Mouse (Mus musculus) heart, embryonic 13.5 days (tissue): ENCODE results near the gene Klhl25. TPM values are rescaled to one million over a fixed set of nuclear protein-coding genes. Genes with fewer than 3 reads are reported as not detected.

Experiments
- ATAC-seq: fragments of 200-750 bp; cut with Nextera tagmentation; 2 replicates; pipeline ENCODE4 v1.8.0; 2017; ENCODE audit warnings: moderate TSS enrichment; ENCODE audit not compliant: insufficient number of reproducible peaks, low FRiP score, low TSS enrichment; ENCODE audit errors: extremely low read depth
- H3K27ac ChIP-seq: fragments of 300-500 bp; sonication (generic); replicated peaks from 2 replicates; pipeline ENCODE4 v1.5.1; 2015; ENCODE audit warnings: moderate library complexity, mild to moderate bottlenecking, inconsistent platforms
- H3K27me3 ChIP-seq: fragments of 300-500 bp; sonication (generic); replicated peaks from 2 replicates; pipeline ENCODE4 v1.6.1; 2015; ENCODE audit warnings: mild to moderate bottlenecking, inconsistent platforms
- H3K36me3 ChIP-seq: fragments of 300-500 bp; sonication (generic); 2 replicates; pipeline ENCODE4 v1.6.1; 2015; ENCODE audit warnings: mild to moderate bottlenecking, inconsistent platforms
- H3K4me1 ChIP-seq: fragments of 300-500 bp; sonication (generic); 2 replicates; pipeline ENCODE4 v1.6.1; 2015; ENCODE audit warnings: inconsistent platforms
- H3K4me2 ChIP-seq: fragments of 300-500 bp; sonication (generic); 2 replicates; pipeline ENCODE4 v1.6.1; 2015; ENCODE audit warnings: inconsistent platforms, mild to moderate bottlenecking, moderate library complexity
- H3K4me3 ChIP-seq: fragments of 300-500 bp; sonication (generic); 2 replicates; pipeline ENCODE4 v1.5.1; 2015; ENCODE audit warnings: moderate library complexity, mild to moderate bottlenecking, inconsistent platforms
- H3K9ac ChIP-seq: fragments of 300-500 bp; sonication (generic); 2 replicates; pipeline ENCODE4 v1.6.1; 2015; ENCODE audit warnings: inconsistent platforms, mild to moderate bottlenecking, moderate library complexity
- H3K9me3 ChIP-seq: fragments of 300-500 bp; sonication (generic); 2 replicates; pipeline ENCODE4 v1.6.1; 2016; ENCODE audit warnings: inconsistent platforms
- WGBS: fragments of 180-500 bp; shearing (Covaris S2); methylation state at CpG from one replicate; pipeline ENCODE4 v1.1.7; 2015; ENCODE audit warnings: mixed read lengths; 5-methylcytosine and 5-hydroxymethylcytosine counted together
- polyA plus RNA-seq: library from polyadenylated mRNA; unstranded; fragments of >200 nt; fragmentation: Nextera tagmentation; extraction: Ambion mirVana; gene quantifications from 2 replicates; pipeline ENCODE4 v1.2.1, GENCODE M21; 2015

Gene Klhl25
- polyA plus RNA-seq, 1 experiment from 2014 or later = 9.3 TPM

DNA sequence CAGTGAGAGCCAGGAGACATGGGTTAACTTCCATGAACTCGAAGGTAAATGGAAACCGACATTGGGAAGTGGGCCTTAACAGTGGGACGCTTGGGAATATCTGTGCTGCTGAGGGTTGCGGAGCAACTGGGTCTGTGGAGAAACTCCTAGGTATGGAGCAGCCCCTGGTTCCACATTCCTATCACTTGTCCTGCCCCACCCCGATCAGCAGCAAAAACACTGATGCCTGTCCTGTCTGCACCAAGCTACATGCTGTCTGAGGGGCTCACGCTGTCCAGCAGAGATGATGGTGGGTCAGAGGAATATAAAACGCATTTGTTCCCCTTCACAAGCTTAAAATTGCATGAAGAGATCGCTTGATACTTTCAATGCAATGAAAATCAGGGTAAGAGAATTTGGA is 32.1 kb downstream of the Klhl25 start:
- Histone ChIP-seq H3K27me3 (no peaks in the 10 kb centered on the region), H3K9ac (0 out of 2 replicates have a peak overlapping the region, but pooled peaks have one; percentile 34), H3K36me3 (peaks cover 3% of the 10 kb centered on the region; the same call in 1 of the 2 replicates), H3K4me3 (no peak overlapping the region), H3K9me3 (no peaks in the 10 kb centered on the region), H3K27ac (no peak overlapping the region), H3K4me2 (peak overlapping the region; percentile 38), H3K4me1 (peaks cover 4% of the 10 kb centered on the region)
- WGBS = 58% methylated on average over 8 of the region's 8 CpGs
- ATAC-seq = no peak

DNA sequence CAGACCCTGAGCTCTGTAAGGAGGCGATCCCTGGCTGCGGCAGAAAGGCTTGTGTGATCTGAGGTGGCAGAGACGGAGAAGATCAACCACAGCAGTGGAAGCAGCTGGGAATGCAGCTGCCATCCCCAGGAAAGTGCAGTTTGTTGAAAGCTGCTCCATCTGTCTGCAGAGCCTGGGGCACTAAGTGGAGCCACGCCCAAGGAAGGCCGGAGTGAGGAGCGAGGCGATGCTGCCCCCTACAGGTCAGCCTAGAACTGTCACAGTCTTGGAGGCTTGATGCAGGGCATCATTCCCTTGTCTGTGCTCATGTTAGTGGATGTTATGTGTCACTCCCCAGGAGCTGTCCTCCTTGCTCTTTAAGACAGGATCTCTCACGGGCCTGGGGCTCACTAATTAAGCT is 32.5 kb downstream of the Klhl25 start:
- Histone ChIP-seq H3K9me3 (no peaks in the 10 kb centered on the region), H3K27ac (no peak overlapping the region), H3K36me3 (no peaks in the 10 kb centered on the region), H3K4me3 (no peak overlapping the region), H3K27me3 (no peaks in the 10 kb centered on the region), H3K4me1 (peaks cover 4% of the 10 kb centered on the region), H3K9ac (0 out of 2 replicates have a peak overlapping the region, but pooled peaks have one; percentile 34), H3K4me2 (peak overlapping the region; percentile 38)
- ATAC-seq = no peak
- 4% methylated on average over 8 of the region's 8 CpGs for WGBS

DNA sequence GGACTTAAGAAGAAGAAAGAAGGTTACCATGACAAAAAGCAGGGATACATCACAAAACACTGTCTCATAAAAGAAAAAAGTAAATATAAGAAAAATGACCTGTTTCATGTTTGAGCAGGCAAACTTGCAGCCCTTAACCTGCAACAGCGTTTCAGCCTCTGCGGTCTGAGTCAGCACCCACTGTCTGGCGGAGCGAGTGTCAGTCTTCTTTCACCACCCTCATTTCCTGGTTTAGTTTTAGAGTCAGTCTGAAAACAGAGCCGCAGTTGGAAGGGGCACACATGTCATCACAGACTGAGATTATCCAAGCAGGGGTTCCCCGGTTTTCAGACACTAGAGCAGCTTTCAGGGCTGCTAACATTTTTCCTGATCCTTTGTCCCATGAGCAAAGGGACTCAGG is 33.3 kb downstream of the Klhl25 start:
- Histone ChIP-seq H3K4me3 (no peak overlapping the region), H3K36me3 (no peaks in the 10 kb centered on the region), H3K27ac (no peak overlapping the region), H3K27me3 (no peaks in the 10 kb centered on the region), H3K9ac (no peak overlapping the region), H3K4me2 (no peak overlapping the region), H3K4me1 (peaks cover 4% of the 10 kb centered on the region), H3K9me3 (no peaks in the 10 kb centered on the region)
- 36% methylated on average over 6 of the region's 6 CpGs for WGBS
- ATAC-seq = no peak

DNA sequence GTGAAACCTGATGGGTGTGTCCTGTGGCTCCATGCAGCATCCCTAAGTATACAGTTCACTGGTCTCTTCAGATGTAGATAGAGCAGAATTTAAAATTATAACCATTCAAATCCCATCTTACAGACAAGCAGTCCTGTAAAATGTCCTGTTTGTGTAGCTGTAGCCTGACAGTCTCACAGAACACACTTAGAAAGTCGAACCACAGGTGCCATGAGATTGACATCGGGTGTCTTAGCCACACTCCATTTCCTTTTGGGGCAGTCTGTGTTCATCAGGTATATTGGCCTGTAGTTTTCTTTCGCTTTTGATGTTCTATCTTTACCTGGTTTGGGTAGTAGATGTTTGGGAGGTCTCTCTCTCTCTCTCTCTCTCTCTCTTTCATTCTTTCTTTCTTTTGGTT is 33.7 kb downstream of the Klhl25 start:
- ATAC-seq = no peak
- H3K4me3 ChIP-seq = no peak overlapping the region
- no peaks in the 10 kb centered on the region for H3K9me3 ChIP-seq
- H3K4me1 ChIP-seq = peaks cover 4% of the 10 kb centered on the region
- no peak overlapping the region for H3K4me2 ChIP-seq
- 56% methylated on average over 3 of the region's 3 CpGs for WGBS
- no peaks in the 10 kb centered on the region for H3K36me3 ChIP-seq
- H3K27me3 ChIP-seq = no peaks in the 10 kb centered on the region
- no peak overlapping the region for H3K27ac ChIP-seq
- H3K9ac ChIP-seq = no peak overlapping the region

DNA sequence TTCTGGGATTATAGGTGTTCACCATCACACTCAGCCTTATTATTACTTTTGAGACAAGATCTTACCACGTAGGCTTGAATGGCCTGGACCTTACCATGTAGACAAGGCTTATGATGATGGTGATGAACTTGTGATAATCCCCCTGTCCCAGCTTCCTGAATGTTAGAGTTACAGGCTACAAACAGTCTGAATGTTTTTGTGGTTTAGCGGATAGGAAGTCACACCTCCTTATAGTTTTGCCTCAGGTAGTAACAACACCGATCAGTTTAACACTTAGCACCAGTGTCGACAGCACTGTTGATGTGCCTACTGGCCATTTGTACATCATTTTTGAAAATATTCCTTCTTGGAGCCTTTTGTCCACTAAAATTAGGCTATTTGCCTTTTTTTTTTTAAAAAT is 43.4 kb downstream of the Klhl25 start:
- H3K9ac ChIP-seq = no peak overlapping the region
- no peak overlapping the region for H3K27ac ChIP-seq
- no peak overlapping the region for H3K4me2 ChIP-seq
- WGBS = 84% methylated on average over 4 of the region's 4 CpGs
- no peaks in the 10 kb centered on the region for H3K36me3 ChIP-seq
- no peaks in the 10 kb centered on the region for H3K9me3 ChIP-seq
- no peak for ATAC-seq
- H3K27me3 ChIP-seq = no peaks in the 10 kb centered on the region
- no peak overlapping the region for H3K4me3 ChIP-seq
- no peaks in the 10 kb centered on the region for H3K4me1 ChIP-seq

DNA sequence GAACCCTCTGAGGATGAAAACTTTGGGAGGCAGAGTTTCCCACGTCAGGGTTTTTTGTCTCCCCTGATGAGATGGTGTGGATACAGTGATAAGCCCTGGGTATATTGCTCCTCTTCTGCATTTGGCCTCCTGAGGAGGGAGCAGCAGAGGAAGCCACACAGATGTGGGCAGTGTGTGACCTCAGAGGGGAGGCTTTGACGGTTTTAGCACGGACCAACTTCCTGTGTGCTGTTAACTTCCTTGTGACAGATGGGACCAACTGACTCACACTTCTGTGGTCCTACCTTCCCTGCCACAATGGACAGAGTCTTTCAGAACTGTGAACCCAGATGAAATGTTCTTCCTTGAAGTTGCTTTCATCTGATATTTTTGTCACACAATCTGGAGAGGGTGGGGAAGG is 44.6 kb downstream of the Klhl25 start:
- no peak overlapping the region for H3K4me2 ChIP-seq
- H3K27me3 ChIP-seq = no peaks in the 10 kb centered on the region
- no peak overlapping the region for H3K4me3 ChIP-seq
- no peak overlapping the region for H3K9ac ChIP-seq
- H3K36me3 ChIP-seq = no peaks in the 10 kb centered on the region
- no peaks in the 10 kb centered on the region for H3K9me3 ChIP-seq
- no peaks in the 10 kb centered on the region for H3K4me1 ChIP-seq
- WGBS = 47% methylated on average over 3 of the region's 3 CpGs
- no peak for ATAC-seq
- no peak overlapping the region for H3K27ac ChIP-seq

DNA sequence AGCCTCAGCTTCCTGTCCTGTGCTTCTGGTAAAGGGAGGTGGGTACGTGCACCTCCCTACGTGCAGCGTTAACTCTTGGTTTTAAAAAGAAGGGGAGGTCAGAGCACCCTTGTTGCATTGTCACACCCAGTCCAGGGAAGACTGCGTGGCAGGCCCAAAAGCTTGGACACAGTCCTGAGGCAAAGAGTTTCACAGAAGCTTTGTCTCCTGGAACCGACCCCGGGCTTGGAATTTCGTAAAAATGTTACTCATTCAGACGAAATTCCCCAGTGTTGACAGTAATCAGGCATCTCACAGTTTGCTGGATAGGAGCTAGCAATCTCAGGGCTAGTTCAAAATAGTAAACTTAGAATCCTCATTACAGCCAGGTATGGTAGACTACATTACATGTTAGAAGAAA is 45.6 kb downstream of the Klhl25 start:
- H3K4me3 ChIP-seq = no peak overlapping the region
- ATAC-seq = no peak
- H3K27ac ChIP-seq = no peak overlapping the region

DNA sequence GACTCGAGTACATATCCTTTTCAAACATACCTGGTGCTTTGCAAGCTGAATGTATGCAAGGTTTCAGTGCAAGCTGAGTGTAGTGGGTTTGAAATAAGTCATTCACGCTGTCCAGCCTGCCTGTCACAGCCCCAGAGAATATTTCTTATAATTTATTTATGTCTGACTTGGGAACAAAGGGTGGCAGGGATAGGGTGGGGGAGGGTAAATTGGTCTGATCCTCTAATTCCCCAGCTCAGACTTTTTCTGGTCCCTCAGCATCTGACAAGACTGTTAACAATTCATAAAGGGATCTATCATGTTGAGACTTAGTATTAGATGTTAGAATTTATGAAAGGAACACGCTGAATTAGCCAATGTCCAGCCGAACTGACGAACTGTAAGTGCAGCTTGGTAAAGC is 48.9 kb downstream of the Klhl25 start:
- Histone ChIP-seq H3K36me3 (no peaks in the 10 kb centered on the region), H3K4me1 (peaks cover 10% of the 10 kb centered on the region), H3K4me3 (no peak overlapping the region), H3K4me2 (no peak overlapping the region), H3K9ac (no peak overlapping the region), H3K9me3 (no peaks in the 10 kb centered on the region), H3K27ac (no peak overlapping the region), H3K27me3 (no peaks in the 10 kb centered on the region)
- ATAC-seq = no peak
- WGBS = 83% methylated on average over 5 of the region's 5 CpGs

More for the DNA sequence above, 45.6 kb downstream of the Klhl25 start:
- H3K9me3 ChIP-seq = no peaks in the 10 kb centered on the region
- 70% methylated on average over 8 of the region's 8 CpGs for WGBS
- no peaks in the 10 kb centered on the region for H3K27me3 ChIP-seq
- H3K4me2 ChIP-seq = no peak overlapping the region
- H3K4me1 ChIP-seq = no peaks in the 10 kb centered on the region
- H3K36me3 ChIP-seq = no peaks in the 10 kb centered on the region
- H3K9ac ChIP-seq = no peak overlapping the region

DNA sequence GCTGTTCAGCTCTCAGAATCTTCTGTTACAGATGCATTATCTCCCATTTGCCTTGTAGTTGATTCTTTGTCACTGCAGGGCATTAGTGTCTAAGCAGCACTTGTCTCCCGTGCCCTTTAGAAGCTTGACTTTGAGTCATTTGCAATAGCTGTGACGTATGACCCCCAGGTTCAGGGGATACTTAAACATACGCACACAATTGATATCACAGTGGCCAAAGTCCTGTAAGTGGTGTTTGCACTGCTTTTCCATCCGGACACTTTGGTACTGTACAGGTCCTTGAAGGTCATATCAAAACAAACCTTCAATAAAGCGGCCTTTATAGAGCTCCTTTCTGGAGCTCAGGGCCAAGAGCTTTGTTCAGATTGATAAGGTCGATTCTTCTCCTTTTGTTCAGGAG is 51.0 kb downstream of the Klhl25 start:
- no peak for ATAC-seq
- Histone ChIP-seq H3K9ac (no peak overlapping the region), H3K4me3 (no peak overlapping the region), H3K4me1 (peaks cover 10% of the 10 kb centered on the region), H3K9me3 (no peaks in the 10 kb centered on the region), H3K27me3 (no peaks in the 10 kb centered on the region), H3K36me3 (no peaks in the 10 kb centered on the region), H3K27ac (no peak overlapping the region), H3K4me2 (no peak overlapping the region)
- 60% methylated on average over 6 of the region's 6 CpGs for WGBS

DNA sequence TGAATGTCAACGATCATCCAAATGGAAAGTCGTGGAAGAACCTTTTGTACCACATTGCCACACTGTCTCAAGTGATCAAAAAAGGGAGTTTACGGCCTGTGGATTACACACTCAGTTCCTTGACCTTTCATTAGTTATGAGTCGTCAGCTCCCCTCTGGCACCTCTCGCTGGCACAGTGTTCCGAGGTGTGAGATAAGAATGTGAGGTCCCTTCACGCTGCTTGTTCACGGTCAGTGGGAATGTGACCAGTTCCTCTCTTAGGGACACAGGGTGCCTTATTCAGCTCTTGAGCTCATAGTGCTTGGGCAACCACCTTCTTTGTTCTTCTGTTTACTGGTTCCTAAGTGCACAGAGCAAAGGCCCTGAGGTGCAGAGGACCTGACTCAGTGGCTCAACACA is 51.4 kb downstream of the Klhl25 start:
- H3K9me3 ChIP-seq = no peaks in the 10 kb centered on the region
- H3K27ac ChIP-seq = no peak overlapping the region
- no peak overlapping the region for H3K4me2 ChIP-seq
- no peaks in the 10 kb centered on the region for H3K36me3 ChIP-seq
- H3K9ac ChIP-seq = no peak overlapping the region
- H3K27me3 ChIP-seq = no peaks in the 10 kb centered on the region
- peaks cover 10% of the 10 kb centered on the region for H3K4me1 ChIP-seq
- WGBS = 31% methylated on average over 8 of the region's 8 CpGs
- H3K4me3 ChIP-seq = no peak overlapping the region
- no peak for ATAC-seq

DNA sequence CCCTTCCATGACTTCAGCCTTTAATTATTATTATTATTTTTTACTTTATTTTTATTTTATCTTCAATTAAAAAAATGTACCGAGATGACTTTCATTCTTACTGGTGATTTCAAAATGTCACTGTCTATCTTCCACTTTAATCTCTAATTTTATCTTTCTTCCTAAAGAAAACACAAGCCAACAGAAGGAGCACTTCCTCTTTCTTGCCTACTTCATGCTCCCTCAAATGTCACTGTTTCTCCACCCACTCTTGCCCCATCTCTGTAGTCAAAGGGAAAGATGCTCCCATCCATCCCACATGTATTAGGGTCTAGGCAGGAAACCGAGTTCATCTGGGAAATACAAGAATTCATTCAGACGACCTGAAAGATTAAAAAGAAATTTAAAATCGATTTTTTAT is 51.8 kb downstream of the Klhl25 start:
- Histone ChIP-seq H3K4me3 (no peak overlapping the region), H3K9me3 (no peaks in the 10 kb centered on the region), H3K36me3 (no peaks in the 10 kb centered on the region), H3K27me3 (no peaks in the 10 kb centered on the region), H3K4me2 (no peak overlapping the region), H3K9ac (no peak overlapping the region), H3K4me1 (peaks cover 10% of the 10 kb centered on the region), H3K27ac (no peak overlapping the region)
- WGBS = 60% methylated on average over 4 of the region's 4 CpGs
- no peak for ATAC-seq

DNA sequence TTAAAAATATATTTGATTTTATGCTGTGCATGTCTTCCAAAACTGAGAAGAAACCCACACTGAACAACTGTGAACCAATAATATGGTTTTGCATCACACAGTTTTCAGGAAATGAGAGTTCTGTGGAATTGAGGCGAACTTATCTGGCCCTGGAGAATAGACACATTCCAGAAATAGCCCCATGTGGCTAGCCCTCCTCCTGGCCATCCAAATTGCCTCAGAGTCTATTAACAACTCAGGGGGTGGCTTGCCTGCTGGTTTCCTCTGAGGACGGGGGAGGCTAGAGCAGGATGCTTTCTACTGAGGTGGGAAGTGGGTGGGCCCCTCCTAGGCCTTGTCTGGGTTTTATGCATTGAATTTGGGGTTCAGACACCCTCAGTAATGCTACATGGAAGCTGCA is 57.0 kb downstream of the Klhl25 start:
- 11% methylated on average over 2 of the region's 2 CpGs for WGBS
- H3K4me3 ChIP-seq = no peak overlapping the region
- H3K27ac ChIP-seq = no peak overlapping the region
- ATAC-seq = no peak
- no peak overlapping the region for H3K9ac ChIP-seq
- H3K27me3 ChIP-seq = no peaks in the 10 kb centered on the region
- peaks cover 5% of the 10 kb centered on the region; the same call in 1 of the 2 replicates for H3K4me1 ChIP-seq
- H3K9me3 ChIP-seq = no peaks in the 10 kb centered on the region
- H3K36me3 ChIP-seq = no peaks in the 10 kb centered on the region
- no peak overlapping the region for H3K4me2 ChIP-seq
